Mouse (Mus musculus) intestine, embryonic 14.5 days (tissue): ENCODE data around the gene Cstad. TPM values are rescaled to one million over a fixed set of nuclear protein-coding genes. Genes with fewer than 3 reads are reported as not detected.

Experiments used
- ATAC-seq: fragments of 200-750 bp; cut with Nextera tagmentation; replicated peaks from 2 replicates; pipeline ENCODE4 v1.8.0; 2017; ENCODE audit warnings: low read depth, moderate number of reproducible peaks, moderate TSS enrichment, moderate library complexity; ENCODE audit not compliant: low FRiP score, low TSS enrichment
- DNase-seq: peaks from one replicate; pipeline ENCODE4 v3.0.0-alpha.2; 2018; ENCODE audit warnings: low spot score
- H3K27ac ChIP-seq: fragments of 300-500 bp; sonication (generic); 2 replicates; pipeline ENCODE4 v1.5.1; 2014; ENCODE audit warnings: low read depth, mild to moderate bottlenecking, control low read depth
- H3K27me3 ChIP-seq: fragments of 300-500 bp; sonication (generic); replicated peaks from 2 replicates; pipeline ENCODE4 v1.6.1; 2014; ENCODE audit warnings: low read length, control low read depth; ENCODE audit not compliant: control insufficient read depth, insufficient read depth
- H3K36me3 ChIP-seq: fragments of 300-500 bp; sonication (generic); 2 replicates; pipeline ENCODE4 v1.6.1; 2014; ENCODE audit warnings: low read length, control low read depth; ENCODE audit not compliant: control insufficient read depth, insufficient read depth
- H3K4me1 ChIP-seq: fragments of 300-500 bp; sonication (generic); replicated peaks from 2 replicates; pipeline ENCODE4 v1.6.1; 2014; ENCODE audit warnings: low read length, control low read depth, mixed read lengths; ENCODE audit not compliant: control insufficient read depth, insufficient read depth
- H3K4me2 ChIP-seq: fragments of 300-500 bp; sonication (generic); 2 replicates; pipeline ENCODE4 v1.6.1; 2014; ENCODE audit warnings: low read length
- H3K4me3 ChIP-seq: fragments of 300-500 bp; sonication (generic); 2 replicates; pipeline ENCODE4 v1.5.1; 2014; ENCODE audit warnings: low read depth, low read length, control low read depth, mixed read lengths
- H3K9ac ChIP-seq: fragments of 300-500 bp; sonication (generic); 2 replicates; pipeline ENCODE4 v1.6.1; 2014; ENCODE audit warnings: mild to moderate bottlenecking, low read length
- H3K9me3 ChIP-seq: fragments of 300-500 bp; sonication (generic); 2 replicates; pipeline ENCODE4 v1.6.1; 2016; ENCODE audit warnings: low read length, control low read depth; ENCODE audit not compliant: control insufficient read depth
- WGBS: fragments of 180-500 bp; shearing (Covaris S2); extraction: QIAGEN DNeasy Blood & Tissue Kit; methylation state at CpG from one replicate; pipeline ENCODE4 v1.1.7; 2014; 5-methylcytosine and 5-hydroxymethylcytosine counted together
- polyA plus RNA-seq: library from polyadenylated mRNA; unstranded; fragments of >200 nt; fragmentation: Nextera tagmentation; extraction: Ambion mirVana; gene quantifications from 2 replicates; pipeline ENCODE4 v1.2.1, GENCODE M21; 2014

Gene Cstad
- polyA plus RNA-seq, 1 experiment from 2014 or later: 0.99 TPM

DNA sequence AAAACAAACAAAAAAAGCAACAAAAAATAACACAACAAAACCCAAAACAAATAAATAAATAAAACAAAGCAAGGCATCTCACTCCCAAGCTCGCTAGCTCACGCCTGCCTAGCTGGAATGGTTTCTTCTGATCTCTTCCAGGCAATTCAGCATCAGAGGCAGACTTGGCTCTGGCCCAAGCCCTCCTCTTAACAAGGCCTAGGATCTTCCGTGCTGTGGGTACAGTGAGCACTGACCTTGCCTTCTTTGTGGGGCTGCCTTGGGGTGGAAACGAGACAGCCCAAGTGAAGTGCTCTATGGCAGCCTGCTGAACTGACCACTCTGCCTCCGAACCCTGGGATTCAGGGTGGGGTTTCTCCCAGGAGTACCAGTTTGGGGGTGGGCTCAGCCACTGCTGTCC is 52.0 kb downstream of the Cstad start:
- Histone ChIP-seq H3K27me3 (no peaks in the 10 kb centered on the region), H3K4me3 (no peak overlapping the region), H3K36me3 (no peaks in the 10 kb centered on the region), H3K4me1 (peaks cover 43% of the 10 kb centered on the region), H3K9ac (peak overlapping the region; percentile 34; the same call in 1 of the 2 replicates), H3K4me2 (peak overlapping the region; percentile 32), H3K27ac (peak overlapping the region; percentile 89), H3K9me3 (no peaks in the 10 kb centered on the region)
- WGBS: 15% methylated on average over 5 of the region's 5 CpGs
- ATAC-seq (peak; percentile 52), DNase-seq (peak; percentile 76)

DNA sequence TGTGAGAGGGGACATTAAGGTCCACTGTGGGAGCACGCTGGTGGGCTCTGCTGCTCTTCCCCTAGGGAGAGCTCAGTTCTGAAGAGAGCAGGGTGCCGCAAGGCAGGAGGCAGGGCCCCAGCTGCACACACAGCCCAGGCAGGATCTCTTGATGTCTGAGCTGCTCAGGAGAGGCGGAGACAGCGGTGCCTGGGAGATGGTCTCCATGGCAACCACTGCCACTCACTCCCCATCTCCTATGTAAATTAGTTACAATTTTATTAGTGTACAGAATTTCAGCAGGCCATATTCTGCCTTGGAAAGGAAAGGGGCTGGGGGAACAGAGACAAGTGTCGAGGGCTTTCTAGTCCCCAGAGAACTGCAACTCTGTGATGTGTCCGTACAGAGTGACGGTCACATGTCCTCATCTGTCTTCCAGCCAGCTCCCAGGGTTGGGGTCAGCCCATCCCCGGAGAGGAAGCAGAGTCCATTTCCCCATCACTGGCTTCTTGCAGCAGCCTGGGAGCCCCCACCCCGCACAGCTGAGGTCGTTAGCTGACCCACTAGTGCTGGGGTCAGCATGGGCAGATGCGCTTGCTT is 52.6 kb downstream of the Cstad start:
- WGBS: 8% methylated on average over 11 of the region's 11 CpGs
- peak; percentile 73 for ATAC-seq
- H3K9me3 ChIP-seq: no peaks in the 10 kb centered on the region
- peak overlapping the region; percentile 32 for H3K4me2 ChIP-seq
- peak; percentile 70 for DNase-seq
- peak overlapping the region; percentile 89 for H3K27ac ChIP-seq
- H3K4me3 ChIP-seq: no peak overlapping the region
- H3K4me1 ChIP-seq: peaks cover 46% of the 10 kb centered on the region
- H3K9ac ChIP-seq: peak overlapping the region; percentile 34; the same call in 1 of the 2 replicates
- H3K27me3 ChIP-seq: no peaks in the 10 kb centered on the region
- no peaks in the 10 kb centered on the region for H3K36me3 ChIP-seq

DNA sequence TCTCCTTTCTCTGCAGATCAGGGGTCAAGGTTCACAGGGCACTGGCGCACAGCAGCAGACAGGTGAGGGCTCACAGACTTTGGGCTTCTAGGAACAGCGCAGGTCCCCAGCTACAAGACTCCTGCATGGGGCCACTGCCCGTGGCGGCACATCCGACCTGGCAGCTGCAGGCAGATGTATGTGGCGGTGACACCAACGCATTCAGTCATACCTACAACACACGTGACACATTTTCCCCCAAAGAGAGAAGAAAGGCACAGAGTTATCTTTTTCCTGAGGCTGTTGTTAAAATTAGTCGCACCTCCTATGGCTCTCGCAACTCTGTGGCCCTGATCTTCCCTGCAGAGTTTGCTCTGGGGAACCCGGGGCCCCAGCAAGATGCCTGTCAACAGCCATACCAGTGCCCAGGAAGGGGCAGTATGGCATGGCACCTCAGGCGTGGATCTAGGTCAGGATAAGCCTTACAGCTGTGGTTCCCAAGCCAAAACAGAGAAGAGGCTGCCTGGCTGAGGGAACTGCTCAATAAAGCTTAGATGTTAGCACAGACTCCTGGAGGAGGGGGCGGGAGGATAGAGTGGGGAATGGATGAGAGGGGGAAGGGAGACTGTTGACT is 53.1 kb downstream of the Cstad start:
- H3K4me2 ChIP-seq: no peak overlapping the region
- 0 out of 2 replicates have a peak overlapping the region, but pooled peaks have one; percentile 22 for H3K9ac ChIP-seq
- no peaks in the 10 kb centered on the region for H3K27me3 ChIP-seq
- 25% methylated on average over 13 of the region's 13 CpGs for WGBS
- no peak overlapping the region for H3K4me3 ChIP-seq
- H3K4me1 ChIP-seq: peaks cover 46% of the 10 kb centered on the region
- peak overlapping the region; percentile 89 for H3K27ac ChIP-seq
- no peak for ATAC-seq
- H3K9me3 ChIP-seq: no peaks in the 10 kb centered on the region
- no peak for DNase-seq
- no peaks in the 10 kb centered on the region for H3K36me3 ChIP-seq

DNA sequence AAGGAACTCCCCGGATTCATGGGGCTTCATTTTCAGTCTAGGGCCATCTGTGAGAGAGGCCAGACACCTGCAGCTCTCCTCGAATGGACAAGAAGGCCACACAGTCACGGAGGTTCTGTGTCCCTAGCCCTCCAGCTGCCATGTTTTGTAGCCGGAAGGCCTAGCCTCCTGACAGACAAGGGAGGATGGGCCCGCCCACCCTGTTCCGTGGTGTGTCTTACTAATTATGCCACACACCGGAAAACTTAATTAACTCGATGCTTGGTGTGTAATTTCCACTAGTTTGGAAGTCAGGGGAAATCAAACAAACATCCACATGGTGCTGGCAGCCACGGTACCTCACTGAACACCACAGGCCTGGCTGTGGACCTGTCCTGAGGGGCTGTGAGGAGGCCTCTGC is 55.4 kb downstream of the Cstad start:
- peak overlapping the region; percentile 51; the same call in 1 of the 2 replicates for H3K27ac ChIP-seq

GRCm38 (mm10) chr2:30651831-30652230 is 57.0 kb downstream of the Cstad start:
- DNase-seq (no peak), ATAC-seq (no peak)
- Histone ChIP-seq H3K4me3 (no peak overlapping the region), H3K36me3 (no peaks in the 10 kb centered on the region), H3K4me2 (peak overlapping the region; percentile 32; the same call in 1 of the 2 replicates), H3K27ac (peak overlapping the region; percentile 99), H3K4me1 (peaks cover 46% of the 10 kb centered on the region), H3K27me3 (no peaks in the 10 kb centered on the region), H3K9me3 (peaks cover 4% of the 10 kb centered on the region; the same call in 1 of the 2 replicates), H3K9ac (no peak overlapping the region)
- WGBS: 80% methylated on average over 1 of the region's 1 CpGs

More for the DNA sequence above, 55.4 kb downstream of the Cstad start:
- Histone ChIP-seq H3K4me3 (no peak overlapping the region), H3K36me3 (no peaks in the 10 kb centered on the region), H3K4me2 (no peak overlapping the region), H3K9ac (no peak overlapping the region), H3K4me1 (peaks cover 48% of the 10 kb centered on the region), H3K27me3 (no peaks in the 10 kb centered on the region), H3K9me3 (peaks cover 4% of the 10 kb centered on the region; the same call in 1 of the 2 replicates)
- ATAC-seq (no peak), DNase-seq (no peak)
- 77% methylated on average over 9 of the region's 9 CpGs for WGBS

- 5% methylated on average over 13 of the region's 13 CpGs for WGBS
- Histone ChIP-seq H3K27me3 (no peaks in the 10 kb centered on the region), H3K9me3 (peaks cover 4% of the 10 kb centered on the region; the same call in 1 of the 2 replicates), H3K4me3 (no peak overlapping the region), H3K36me3 (no peaks in the 10 kb centered on the region), H3K4me2 (peak overlapping the region; percentile 32), H3K4me1 (peaks cover 46% of the 10 kb centered on the region), H3K9ac (peak overlapping the region; percentile 12; the same call in 1 of the 2 replicates), H3K27ac (peak overlapping the region; percentile 99)
- ATAC-seq: peak; percentile 83
- peak; percentile 80 for DNase-seq
Observed at GRCm38 (mm10) chr2:30652581-30653037, 57.8 kb downstream of the Cstad start.

GRCm38 (mm10) chr2:30653046-30653445 is 58.2 kb downstream of the Cstad start:
- DNase-seq (no peak), ATAC-seq (peak; percentile 6; the same call in 1 of the 2 replicates)
- peak overlapping the region; percentile 12; the same call in 1 of the 2 replicates for H3K9ac ChIP-seq
- H3K4me3 ChIP-seq: no peak overlapping the region
- peaks cover 4% of the 10 kb centered on the region; the same call in 1 of the 2 replicates for H3K9me3 ChIP-seq
- WGBS: 70% methylated on average over 4 of the region's 4 CpGs
- H3K4me1 ChIP-seq: peaks cover 46% of the 10 kb centered on the region
- peak overlapping the region; percentile 99 for H3K27ac ChIP-seq
- no peaks in the 10 kb centered on the region for H3K36me3 ChIP-seq
- H3K4me2 ChIP-seq: peak overlapping the region; percentile 32
- H3K27me3 ChIP-seq: no peaks in the 10 kb centered on the region

DNA sequence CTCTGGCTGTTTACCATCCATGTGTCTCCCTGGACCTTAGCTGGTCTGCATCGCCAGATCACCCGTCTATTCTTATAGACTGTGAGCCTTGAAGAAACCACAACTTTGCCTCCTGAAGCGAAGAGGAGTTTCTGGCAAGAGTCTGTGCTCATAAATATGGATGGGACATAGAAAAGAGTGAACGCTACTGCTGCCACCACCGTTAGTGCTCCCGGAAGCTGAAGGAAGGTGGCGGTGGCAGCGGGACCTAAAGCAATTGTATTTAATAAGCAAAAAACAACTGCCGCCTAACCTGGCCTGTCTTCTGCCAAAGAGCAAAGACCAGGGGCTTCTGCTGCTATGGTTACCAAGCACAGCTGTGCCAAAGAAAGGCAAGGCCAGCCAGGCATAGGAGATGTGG is 59.3 kb downstream of the Cstad start:
- Histone ChIP-seq H3K4me3 (no peak overlapping the region), H3K27me3 (no peaks in the 10 kb centered on the region), H3K36me3 (no peaks in the 10 kb centered on the region), H3K27ac (no peak overlapping the region), H3K9me3 (peaks cover 4% of the 10 kb centered on the region; the same call in 1 of the 2 replicates), H3K9ac (no peak overlapping the region), H3K4me1 (peaks cover 52% of the 10 kb centered on the region), H3K4me2 (no peak overlapping the region)
- DNase-seq: no peak
- no peak for ATAC-seq
- WGBS: 91% methylated on average over 9 of the region's 9 CpGs
